Mouse (Mus musculus): ENCODE results near the gene Cacng5. TPM values are rescaled to one million over a fixed set of nuclear protein-coding genes. Genes with fewer than 3 reads are reported as not detected.

The Cacng5 gene
- total RNA-seq, 4 experiments from 2014 or later, result not detected

DNA sequence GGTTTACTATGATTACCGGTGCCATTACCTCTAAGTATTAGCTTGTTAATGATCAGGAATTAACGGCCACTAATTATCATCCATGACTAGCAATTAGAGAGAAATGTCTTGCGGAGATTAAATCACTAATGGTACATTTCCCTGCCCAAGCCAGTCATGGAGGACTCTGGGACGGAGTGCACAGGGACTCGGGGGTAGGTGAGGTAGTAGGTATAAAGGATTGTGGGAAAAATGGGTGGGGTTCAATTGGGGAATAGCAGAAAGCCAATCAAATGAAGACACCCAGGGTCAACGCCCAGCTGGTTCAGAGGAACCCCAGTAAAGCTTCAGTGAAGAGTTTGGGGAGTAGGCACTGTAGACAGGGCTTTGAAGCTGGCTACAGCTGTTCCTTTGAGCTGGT lies 27.5 kb downstream of the Cacng5 start:
- DNase-seq (ENCODE audit: low spot score), result no peak

DNA sequence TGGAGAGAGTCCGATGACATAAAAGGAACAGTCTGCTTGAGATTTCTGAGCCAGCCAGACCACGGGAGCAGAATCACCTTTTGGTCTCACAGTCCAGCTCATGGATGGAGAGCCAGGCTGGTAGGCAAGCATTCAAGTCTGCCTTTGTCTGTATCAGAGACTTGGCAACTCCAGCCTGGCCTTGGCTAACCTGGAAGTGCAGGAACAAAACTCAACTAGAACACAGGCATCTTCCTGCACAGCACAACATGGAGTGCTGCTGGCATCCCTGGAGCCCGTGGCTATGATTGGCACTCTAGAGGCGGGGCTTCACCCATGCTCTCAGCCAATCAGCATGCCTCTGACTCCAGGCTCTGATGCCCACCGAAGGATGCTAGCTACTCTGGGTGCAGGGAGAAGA lies 38.0 kb downstream of the Cacng5 start:
- DNase-seq (ENCODE audit: low spot score), result no peak

DNA sequence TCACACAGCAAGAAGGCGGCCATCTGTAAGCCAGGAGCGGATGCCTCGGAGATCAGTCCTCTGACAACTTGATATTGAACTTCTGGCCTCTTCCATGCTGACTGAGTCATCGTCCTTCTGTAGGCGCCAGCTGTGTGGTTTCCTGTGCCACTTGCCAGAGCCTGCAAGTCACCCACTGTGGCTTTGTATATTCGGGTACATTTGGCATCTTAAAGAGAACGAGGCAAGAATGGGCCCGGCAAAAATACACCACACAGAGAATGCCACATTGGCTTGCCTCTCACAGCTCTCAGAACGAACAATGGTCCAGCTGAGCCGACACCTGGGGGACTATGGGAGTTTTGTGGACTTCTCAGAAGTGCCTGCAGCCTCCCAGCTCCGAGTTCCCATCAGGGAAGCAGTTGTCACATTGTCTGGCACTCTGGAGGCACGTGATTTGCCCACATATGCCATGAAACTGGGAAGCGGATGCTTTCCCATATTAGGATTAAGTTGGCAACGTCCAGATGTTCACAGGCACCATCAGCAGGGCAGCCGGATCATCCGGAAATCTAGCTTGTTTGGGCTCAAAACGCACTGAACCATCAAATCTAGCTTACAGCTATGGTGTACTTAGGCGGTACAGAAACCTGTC lies 38.9 kb downstream of the Cacng5 start:
- no peak for DNase-seq (ENCODE audit: low spot score)

DNA sequence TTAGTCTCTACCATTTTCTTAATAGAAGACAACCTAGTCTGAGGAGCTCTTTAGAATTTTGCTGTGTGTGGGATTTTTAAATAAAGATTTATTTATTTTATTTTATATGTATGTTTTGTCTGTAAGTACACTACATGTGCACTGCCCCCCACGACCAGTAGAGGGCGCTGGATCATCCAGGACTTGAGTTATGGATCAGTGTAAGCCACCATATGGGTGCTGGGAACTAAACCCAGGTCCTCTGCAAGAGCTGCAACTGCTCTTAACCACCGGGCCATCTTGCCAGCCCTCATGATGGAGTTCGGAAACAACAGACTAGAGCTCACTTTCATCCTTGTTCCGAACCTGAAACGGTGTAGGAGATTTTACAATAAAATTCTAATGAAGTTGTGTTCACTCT lies 42.1 kb downstream of the Cacng5 start:
- DNase-seq (ENCODE audit: low spot score), result no peak

DNA sequence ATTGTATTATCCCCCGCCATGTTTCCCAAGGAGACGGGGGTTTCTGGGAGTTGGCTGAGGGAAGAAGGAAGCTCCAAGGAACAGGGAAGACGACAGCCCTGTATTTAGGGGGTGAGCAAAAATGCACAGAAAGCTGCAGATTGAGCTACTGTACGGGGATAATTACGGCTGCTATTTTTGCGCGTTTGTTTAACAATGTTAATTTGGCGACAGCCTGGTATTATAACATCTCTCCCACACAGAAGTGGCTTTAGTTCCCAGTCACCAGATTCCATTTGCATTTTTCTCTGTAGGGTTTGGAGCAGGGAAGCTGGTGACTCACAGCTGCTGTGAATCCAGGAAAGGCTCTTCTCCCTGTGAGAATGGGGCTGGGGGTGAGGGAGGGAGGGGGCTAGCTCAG lies 47.3 kb downstream of the Cacng5 start:
- DNase-seq (ENCODE audit: low spot score), result no peak

DNA sequence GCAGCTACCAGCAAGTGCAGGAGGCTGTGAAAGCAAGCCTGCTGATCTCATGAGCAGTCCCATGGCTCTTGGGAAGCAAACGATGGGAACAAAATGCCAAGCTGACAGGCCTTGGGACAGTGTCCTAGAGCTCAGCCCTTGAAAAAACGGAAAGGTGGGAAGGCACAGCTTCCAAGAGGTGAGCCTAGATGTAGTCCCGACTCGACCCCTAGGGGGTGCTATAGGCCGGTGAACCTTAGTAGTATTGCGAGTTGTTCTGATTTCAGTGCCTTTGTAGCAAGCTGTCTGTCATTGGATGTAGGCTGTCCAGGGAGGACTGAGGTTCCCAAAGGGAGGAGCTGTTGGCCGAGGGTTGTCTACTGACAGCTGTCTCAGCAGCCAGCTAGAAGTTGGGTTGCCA lies 49.7 kb downstream of the Cacng5 start:
- DNase-seq (ENCODE audit: low spot score), result peak; percentile 41

DNA sequence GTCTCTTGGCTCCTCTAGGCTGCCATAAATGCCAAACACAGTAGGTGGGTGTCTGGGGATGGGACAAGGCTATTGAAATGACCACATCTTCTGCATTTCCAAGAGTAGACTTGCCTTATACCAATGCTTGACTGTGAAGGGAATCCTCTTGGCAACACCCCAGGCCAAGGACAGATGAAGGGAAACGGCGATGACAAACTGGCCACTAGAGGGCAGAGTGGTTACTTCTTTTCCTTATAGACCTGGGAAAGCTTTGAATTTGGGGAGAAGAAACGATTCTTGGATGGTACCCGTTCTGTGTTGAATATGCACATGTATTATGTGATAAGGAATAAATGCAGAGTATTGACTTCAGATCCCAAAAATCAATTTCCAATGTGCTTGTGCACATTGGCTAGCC lies 50.8 kb downstream of the Cacng5 start:
- DNase-seq (ENCODE audit: low spot score), result peak; percentile 53

DNA sequence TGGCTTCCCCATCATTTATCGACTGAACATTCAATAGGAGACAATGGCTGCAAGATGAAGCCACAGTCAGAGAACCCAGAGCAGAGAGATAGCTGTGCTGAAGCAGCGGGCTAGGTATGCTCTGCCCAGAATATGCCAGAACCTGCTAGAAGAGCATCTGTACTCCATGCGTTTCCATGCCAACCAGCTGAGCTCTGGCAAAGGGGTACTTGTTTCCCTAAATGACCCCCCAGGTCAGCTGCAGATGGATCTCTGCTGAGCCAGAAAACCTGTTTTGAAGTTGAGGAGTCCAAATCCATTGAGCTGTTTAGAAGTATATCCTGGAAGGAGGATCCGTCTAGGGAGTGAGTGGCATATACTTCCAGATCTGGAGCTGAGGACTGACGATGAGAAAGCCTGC lies 53.1 kb downstream of the Cacng5 start:
- no peak for DNase-seq (ENCODE audit: low spot score)

DNA sequence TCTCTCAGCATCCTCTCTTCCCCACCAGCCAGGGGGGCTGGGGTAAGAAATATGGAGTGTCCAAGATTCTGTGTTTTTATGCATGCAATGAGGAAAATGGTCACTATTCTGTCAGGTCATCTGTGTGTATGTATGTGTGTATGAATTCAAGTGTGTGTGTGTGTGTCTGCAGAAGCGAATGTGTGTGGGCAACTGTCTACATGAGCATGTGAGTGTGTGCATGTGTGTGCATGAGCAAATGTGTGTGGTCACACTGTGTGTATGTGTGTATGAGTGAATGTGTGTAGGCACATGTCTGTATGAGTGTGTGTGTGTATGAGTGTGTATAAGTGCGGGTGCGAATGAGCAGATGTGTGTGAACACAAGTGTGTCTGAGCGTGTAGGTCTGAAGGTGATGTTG lies 55.0 kb downstream of the Cacng5 start:
- no peak for DNase-seq (ENCODE audit: low spot score)

DNA sequence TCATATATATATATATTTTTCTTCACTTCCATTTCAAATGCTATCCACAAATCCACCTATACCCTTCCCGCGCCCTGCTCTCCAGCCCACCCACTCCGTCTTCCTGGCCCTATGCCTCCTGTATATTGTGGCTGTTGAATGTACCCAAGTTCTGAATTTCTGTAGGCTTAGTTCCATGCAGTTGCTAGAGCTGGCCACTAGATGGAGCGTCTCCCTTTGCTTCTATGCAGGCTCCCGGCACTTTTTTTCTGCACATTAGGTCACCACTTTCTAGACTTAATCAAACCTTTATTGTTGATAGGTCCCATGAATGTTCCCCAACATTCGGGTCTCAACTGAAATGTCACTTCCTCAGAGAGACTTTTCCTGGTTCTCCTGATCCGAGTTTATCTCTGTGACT lies 55.6 kb downstream of the Cacng5 start:
- DNase-seq (ENCODE audit: low spot score), result peak; percentile 15

DNA sequence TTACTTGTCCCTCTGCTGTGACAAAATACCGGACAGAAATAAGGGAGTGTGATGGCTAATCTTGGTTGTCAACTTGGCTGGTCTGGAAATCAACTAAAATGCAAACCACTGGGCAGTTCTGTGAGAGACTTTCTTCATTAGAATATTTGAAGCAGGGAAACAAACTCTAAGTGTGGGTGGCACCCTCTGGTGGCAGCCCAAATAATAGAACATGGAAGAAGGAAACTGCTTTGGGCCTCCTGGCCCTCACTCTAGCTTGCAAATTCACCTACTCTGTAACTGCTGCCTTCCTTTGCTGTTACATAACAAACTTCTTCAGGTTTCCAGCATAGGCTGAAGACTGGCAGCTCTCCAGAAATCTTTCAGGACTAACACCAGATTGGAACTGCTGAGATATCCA lies 61.8 kb downstream of the Cacng5 start:
- DNase-seq (ENCODE audit: low spot score), result peak; percentile 24

DNA sequence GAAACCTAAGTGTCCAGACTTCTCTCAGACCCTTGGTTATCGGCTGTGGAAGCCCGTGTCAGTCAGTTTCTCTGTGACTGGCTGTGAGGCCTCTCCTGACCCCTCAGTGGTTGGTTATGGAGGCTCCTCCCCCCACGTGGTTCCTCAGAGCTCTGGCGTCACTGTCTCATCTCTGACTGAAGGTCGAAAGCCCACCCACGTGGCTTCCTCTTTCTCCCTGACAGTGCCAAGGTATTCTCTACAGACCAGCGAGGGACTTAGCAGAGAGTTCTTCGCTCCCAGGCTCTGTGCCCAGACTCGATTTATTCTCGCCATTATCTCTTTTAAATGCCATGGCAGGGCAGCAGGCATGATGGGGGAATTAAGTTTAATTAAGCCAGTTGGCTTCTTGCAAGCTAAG lies 65.2 kb downstream of the Cacng5 start:
- no peak for DNase-seq (ENCODE audit: low spot score)

DNA sequence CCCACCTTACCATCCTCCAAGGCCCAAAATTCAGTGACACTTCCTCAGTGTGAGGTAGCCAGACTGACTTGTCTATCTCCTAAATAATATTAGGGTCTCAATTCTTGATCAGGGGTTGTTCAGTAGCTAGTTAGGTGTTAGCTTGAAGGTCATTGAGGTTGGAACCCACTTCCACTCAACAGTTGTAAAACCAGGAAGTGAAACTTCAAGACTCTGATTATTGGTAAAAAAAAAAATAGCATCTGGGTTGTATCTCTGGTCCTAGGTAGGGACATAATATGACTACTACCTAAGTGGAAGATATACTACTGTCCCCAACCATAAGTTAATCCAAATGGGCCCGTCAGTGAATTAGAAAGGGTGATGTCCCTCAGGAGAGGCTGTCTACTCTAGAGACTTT lies 70.7 kb downstream of the Cacng5 start:
- no peak for DNase-seq (ENCODE audit: low spot score)

DNA sequence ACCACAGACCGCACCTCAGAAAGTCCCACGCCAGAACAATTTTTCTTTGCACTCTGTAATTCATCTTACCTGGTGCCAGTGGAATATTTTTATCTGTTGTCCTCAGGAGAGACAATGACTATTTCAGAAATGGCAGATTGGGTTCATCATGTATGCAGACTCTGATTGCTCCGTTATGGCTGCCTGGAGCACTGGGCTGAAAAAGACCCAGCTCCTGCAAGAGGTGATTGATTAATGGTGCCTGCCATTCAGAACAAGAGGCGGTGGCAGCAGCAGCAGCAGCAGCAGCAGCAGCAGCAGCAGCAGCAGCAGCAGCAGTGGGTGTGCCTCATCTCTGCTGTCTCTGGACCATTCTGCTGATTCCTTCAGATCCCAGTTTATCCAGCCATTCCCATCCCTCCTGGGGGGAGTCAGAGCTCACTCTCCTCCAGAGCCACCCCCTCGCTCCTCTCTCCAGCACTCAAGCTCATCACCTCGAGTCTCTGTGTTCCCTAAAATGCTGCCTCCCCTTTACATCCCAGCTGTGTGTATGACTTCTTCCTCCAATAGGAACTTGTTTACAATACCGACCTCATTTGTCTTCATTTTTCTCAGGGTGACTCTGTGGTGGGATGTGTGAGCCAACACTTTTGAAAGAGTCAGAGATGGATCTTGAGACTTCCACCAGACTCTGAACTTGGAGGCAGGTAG lies 81.4 kb downstream of the Cacng5 start:
- no peak for DNase-seq (ENCODE audit: low spot score)

Other genes starting within 250 kb of the Cacng5 start
- under 1 TPM in 1 of 4 experiments, not detected in 3; 0.31 TPM for gene Cacng1, start 198.5 kb downstream of the Cacng5 start, total RNA-seq (2022)
- not detected for gene Cacng4, start 120.5 kb downstream of the Cacng5 start, total RNA-seq (2022)